Mouse (Mus musculus) urinary bladder, postnatal 36 days (tissue): Measurements from ENCODE around the gene Adgrf5.
A peak's percentile ranks its signal among the peaks of the same experiment; 100 is the strongest.
"Not testable (repeated sequence)": the region's sequence is repeated elsewhere in the genome, so short reads cannot be mapped to it uniquely, and the experiment has no call there.

Source experiments
- DNase-seq, 2 experiments: peaks; one replicate each; pipeline ENCODE4 v3.0.0; 2022; ENCODE audit warnings: low spot score in 2 of 2, mixed read lengths in 1 of 2

The Adgrf5 gene

GRCm38 (mm10) chr17:43359826-43360619, at the start of gene Adgrf5:
TSS of gene Adgrf5 (plus strand) at chr17:43360451.
- DNase-seq = peak in 1 of 2 experiments; percentile 45

- DNase-seq = no peak
These were observed 34.1 kb upstream of the Adgrf5 start for GRCm38 (mm10) chr17:43325986-43326671.

- DNase-seq = peak; percentile 10 to 40
These were observed 33.2 kb upstream of the Adgrf5 start for GRCm38 (mm10) chr17:43326726-43327700.

- no peak for DNase-seq
These were observed 32.4 kb upstream of the Adgrf5 start for GRCm38 (mm10) chr17:43327810-43328209.

GRCm38 (mm10) chr17:43329216-43329615, 31.0 kb upstream of the Adgrf5 start:
- DNase-seq = no peak

- peak; percentile 4 to 23 for DNase-seq
These were observed 30.5 kb upstream of the Adgrf5 start for GRCm38 (mm10) chr17:43329761-43330183.

GRCm38 (mm10) chr17:43332686-43333085, 27.6 kb upstream of the Adgrf5 start:
- no peak for DNase-seq

GRCm38 (mm10) chr17:43334074-43334473, 26.2 kb upstream of the Adgrf5 start:
- DNase-seq = no peak

GRCm38 (mm10) chr17:43337643-43338042, 22.6 kb upstream of the Adgrf5 start:
- no peak for DNase-seq

- no peak for DNase-seq
These were observed 22.0 kb upstream of the Adgrf5 start for GRCm38 (mm10) chr17:43338279-43338678.

GRCm38 (mm10) chr17:43346499-43346898, 13.8 kb upstream of the Adgrf5 start:
- DNase-seq = not testable (repeated sequence)

- no peak for DNase-seq
These were observed 2.2 kb upstream of the Adgrf5 start for GRCm38 (mm10) chr17:43357902-43358539.

- no peak for DNase-seq
These were observed 770 bp downstream of the Adgrf5 start for GRCm38 (mm10) chr17:43361021-43361420.

GRCm38 (mm10) chr17:43362362-43362761, 2.1 kb downstream of the Adgrf5 start:
- DNase-seq = no peak

- DNase-seq = no peak
These were observed 2.6 kb downstream of the Adgrf5 start for GRCm38 (mm10) chr17:43362881-43363280.

- DNase-seq = no peak
These were observed 3.7 kb downstream of the Adgrf5 start for GRCm38 (mm10) chr17:43363921-43364320.

GRCm38 (mm10) chr17:43365297-43365696, 5.0 kb downstream of the Adgrf5 start:
- DNase-seq = no peak

GRCm38 (mm10) chr17:43366486-43366885, 6.2 kb downstream of the Adgrf5 start:
- DNase-seq = no peak

GRCm38 (mm10) chr17:43368171-43368576, 7.9 kb downstream of the Adgrf5 start:
- no peak for DNase-seq

- no peak for DNase-seq
These were observed 12.4 kb downstream of the Adgrf5 start for GRCm38 (mm10) chr17:43372604-43373003.

- DNase-seq = no peak
These were observed 13.8 kb downstream of the Adgrf5 start for GRCm38 (mm10) chr17:43374020-43374419.
